Mouse (Mus musculus): Measurements from ENCODE around the gene Rcsd1. TPM values are rescaled to one million over a fixed set of nuclear protein-coding genes. Genes with fewer than 3 reads are reported as not detected.

The Rcsd1 gene
- polyA plus RNA-seq, 1 experiment from 2014 or later = 16.2 TPM

DNA sequence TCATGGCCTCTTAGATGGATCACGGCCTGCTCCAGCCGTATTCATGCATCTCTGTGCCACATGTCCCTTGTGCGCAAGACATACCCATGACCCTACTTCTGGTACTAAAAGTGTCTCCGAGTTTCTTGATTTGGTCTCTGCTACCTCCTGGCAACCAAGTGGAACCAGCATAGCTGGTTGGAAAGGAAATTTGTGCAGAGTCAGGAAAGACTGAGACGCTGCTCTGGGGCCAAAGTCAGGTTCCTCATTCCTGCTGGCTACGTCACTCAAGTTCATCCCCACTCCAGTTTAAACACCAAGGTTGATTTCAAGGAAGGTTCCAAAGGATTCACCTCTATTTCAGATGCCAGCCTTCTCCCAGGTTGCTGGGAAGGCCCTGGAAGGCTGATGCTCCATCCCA is 42.6 kb downstream of the Rcsd1 start:
- Histone ChIP-seq H3K9me3 (no peaks in the 10 kb centered on the region), H3K27ac (no peak overlapping the region), H3K27me3 (no peaks in the 10 kb centered on the region), H3K4me1 (peaks cover 11% of the 10 kb centered on the region), H3K4me2 (replicated peaks) (no peak overlapping the region), H3K4me3 (no peak overlapping the region), H3K36me3 (no peaks in the 10 kb centered on the region), H3K9ac (no peak overlapping the region)
- no peak for ATAC-seq (ENCODE audit: low FRiP score, low read depth)
- 91% methylated on average over 6 of the region's 6 CpGs for WGBS

DNA sequence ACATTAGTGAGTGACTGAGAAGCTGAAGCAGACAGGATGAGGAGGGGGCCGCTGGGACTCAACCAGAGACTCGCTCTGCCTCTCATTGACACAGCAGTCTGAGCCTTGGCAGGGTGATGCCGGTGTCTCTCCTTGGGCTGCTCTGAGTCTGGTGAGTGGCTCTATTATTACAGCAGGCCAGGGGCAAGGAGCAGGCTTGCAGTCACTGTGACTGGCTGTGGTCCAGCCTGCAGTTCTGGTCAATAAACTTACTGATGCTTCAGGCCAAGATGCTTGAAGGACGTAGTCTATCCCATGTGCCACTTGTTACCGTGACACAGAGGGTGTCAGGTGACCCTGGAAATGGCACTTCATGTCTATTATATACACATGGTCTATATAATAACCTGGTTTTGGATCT is 43.8 kb downstream of the Rcsd1 start:
- Histone ChIP-seq H3K4me3 (no peak overlapping the region), H3K27me3 (no peaks in the 10 kb centered on the region), H3K36me3 (no peaks in the 10 kb centered on the region), H3K9me3 (no peaks in the 10 kb centered on the region), H3K27ac (no peak overlapping the region), H3K4me2 (replicated peaks) (no peak overlapping the region), H3K4me1 (peaks cover 11% of the 10 kb centered on the region), H3K9ac (no peak overlapping the region)
- 66% methylated on average over 5 of the region's 5 CpGs for WGBS
- no peak for ATAC-seq (ENCODE audit: low FRiP score, low read depth)

DNA sequence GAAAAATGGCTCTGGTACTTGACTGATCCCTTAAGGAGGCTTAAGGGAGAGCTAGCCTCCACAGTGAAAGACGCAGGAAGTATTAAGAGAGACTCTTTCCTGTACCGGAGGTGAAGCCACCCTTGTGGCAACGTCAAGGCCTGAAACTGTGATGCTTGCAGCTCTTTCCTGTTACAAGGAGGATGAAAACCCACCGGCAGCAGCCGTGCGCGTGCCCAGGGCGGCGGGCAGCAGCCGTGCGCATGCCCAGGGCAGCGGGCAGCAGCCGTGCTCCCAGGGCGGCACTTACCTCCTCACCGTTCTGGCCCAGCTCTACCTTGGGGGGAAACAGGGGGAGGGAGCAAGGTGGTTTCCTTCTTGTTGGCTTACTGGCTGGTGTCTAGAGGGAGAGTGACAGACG is 46.3 kb downstream of the Rcsd1 start:
- ATAC-seq (ENCODE audit: low FRiP score, low read depth) = no peak
- Histone ChIP-seq H3K4me1 (peaks cover 11% of the 10 kb centered on the region), H3K9ac (peak overlapping the region; percentile 39), H3K4me3 (no peak overlapping the region), H3K27ac (no peak overlapping the region), H3K4me2 (replicated peaks) (no peak overlapping the region), H3K36me3 (no peaks in the 10 kb centered on the region), H3K9me3 (no peaks in the 10 kb centered on the region), H3K27me3 (no peaks in the 10 kb centered on the region)
- 74% methylated on average over 16 of the region's 16 CpGs for WGBS

DNA sequence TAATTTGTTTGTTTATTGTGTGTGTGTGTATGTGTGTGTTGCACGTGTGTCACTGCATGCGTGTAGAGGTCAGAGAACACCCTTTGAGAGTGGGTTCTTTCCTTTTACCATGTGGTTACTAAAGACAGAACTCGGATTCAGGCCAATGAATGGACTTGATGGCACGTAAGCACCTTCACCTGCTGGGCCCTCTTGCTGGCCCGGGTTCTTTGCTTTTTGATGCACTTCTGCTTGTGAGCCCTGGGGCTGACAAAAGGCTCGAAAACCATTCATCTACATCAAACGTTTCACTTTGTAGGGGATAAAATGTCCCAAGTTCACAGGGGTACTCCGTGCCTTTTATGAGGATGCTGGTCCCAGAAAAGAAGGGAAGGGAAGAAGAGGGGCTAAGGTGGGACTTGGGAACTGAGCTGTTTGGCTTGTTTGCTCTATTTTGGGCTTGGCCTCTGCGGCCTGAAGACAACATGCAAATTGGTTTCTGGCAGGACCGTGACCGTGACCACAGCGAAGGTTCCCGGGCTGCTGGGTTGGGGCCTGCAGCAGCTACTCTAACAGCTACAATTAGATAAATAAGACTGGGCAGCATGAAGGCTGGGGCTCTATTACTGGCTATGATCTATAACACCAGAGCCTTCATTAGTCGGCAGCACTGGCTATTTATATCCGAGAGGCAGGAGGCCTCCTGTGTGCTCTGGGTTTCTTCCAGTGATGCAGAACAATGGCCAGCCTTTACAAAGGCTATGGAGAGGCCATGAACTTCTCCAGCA is 46.9 kb downstream of the Rcsd1 start:
- no peak overlapping the region for H3K27ac ChIP-seq
- H3K9me3 ChIP-seq = no peaks in the 10 kb centered on the region
- no peak overlapping the region for H3K9ac ChIP-seq
- peaks cover 11% of the 10 kb centered on the region for H3K4me1 ChIP-seq
- peaks cover 4% of the 10 kb centered on the region; the same call in 1 of the 2 replicates for H3K36me3 ChIP-seq
- 60% methylated on average over 15 of the region's 15 CpGs for WGBS
- H3K4me2 ChIP-seq (replicated peaks) = no peak overlapping the region
- ATAC-seq (ENCODE audit: low FRiP score, low read depth) = no peak
- no peaks in the 10 kb centered on the region for H3K27me3 ChIP-seq
- no peak overlapping the region for H3K4me3 ChIP-seq

DNA sequence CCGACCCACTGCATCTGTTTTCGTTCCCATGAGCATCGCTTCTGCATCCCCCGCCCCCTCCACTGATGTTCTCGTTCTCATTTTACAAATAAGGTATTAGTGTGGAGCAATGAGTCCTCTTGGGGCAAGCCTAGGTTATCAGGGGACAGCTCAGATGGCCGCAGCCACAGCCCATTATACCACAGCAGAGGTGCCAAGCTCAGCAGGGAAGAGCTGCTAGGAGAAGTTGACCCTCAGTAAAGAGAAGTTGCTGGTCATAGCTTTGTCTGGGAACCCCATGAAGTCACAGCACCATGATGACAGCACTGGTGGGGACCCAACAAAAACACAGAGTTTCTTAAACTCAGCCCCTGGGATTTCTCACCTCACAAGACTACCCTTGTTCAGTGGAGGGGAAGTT is 47.8 kb downstream of the Rcsd1 start:
- WGBS = 71% methylated on average over 6 of the region's 6 CpGs
- no peaks in the 10 kb centered on the region for H3K27me3 ChIP-seq
- H3K4me2 ChIP-seq (replicated peaks) = no peak overlapping the region

DNA sequence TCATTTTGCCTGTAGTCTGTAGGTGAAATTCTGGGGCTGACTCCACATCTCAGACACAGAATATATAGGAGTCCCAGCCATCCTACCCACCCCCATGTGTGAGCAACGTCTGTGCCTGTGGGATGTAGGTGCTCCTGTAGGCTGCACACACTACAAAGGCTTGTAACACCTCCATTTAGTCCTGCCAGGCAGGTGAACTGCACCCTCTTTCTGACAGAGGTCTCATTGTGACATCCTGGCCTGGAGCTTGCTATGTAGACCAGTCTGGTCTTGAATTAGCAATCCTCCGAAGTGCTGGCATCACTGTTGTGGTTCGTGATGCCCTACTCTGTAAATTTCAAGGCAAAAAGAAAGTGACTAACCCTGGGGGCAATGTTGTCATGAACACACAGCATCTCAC is 48.4 kb downstream of the Rcsd1 start:
- H3K9me3 ChIP-seq = no peaks in the 10 kb centered on the region
- ATAC-seq (ENCODE audit: low FRiP score, low read depth) = peak; percentile 29; the same call in 1 of the 2 replicates
- no peak overlapping the region for H3K27ac ChIP-seq
- no peak overlapping the region for H3K9ac ChIP-seq
- H3K4me2 ChIP-seq (replicated peaks) = no peak overlapping the region
- no peak overlapping the region for H3K4me3 ChIP-seq
- peaks cover 9% of the 10 kb centered on the region for H3K4me1 ChIP-seq
- H3K27me3 ChIP-seq = no peaks in the 10 kb centered on the region
- WGBS = 53% methylated on average over 3 of the region's 3 CpGs
- H3K36me3 ChIP-seq = peaks cover 9% of the 10 kb centered on the region

More for the DNA sequence above, 47.8 kb downstream of the Rcsd1 start:
- ATAC-seq (ENCODE audit: low FRiP score, low read depth) = no peak
- Histone ChIP-seq H3K9me3 (no peaks in the 10 kb centered on the region), H3K4me3 (no peak overlapping the region), H3K27ac (no peak overlapping the region), H3K4me1 (peaks cover 9% of the 10 kb centered on the region), H3K36me3 (peaks cover 9% of the 10 kb centered on the region), H3K9ac (no peak overlapping the region)

DNA sequence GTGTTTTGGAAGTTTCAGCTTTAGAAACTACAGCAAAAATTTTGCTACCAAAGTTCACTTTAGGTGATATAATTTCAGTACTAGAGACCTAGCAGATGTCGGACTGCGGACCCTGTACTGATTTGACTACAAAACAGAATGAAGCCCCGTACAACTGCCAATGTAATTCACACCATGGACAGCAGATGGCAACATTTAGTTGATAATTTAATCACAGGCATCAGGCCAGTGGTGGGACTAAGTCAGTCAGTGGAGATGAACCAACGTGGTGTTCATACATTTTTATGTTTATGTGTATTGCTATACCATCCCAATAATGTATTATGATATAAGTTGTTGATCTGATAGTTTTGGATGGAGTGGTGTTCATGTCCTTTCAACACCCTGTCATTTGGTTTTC is 48.8 kb downstream of the Rcsd1 start:
- peak; percentile 69 for ATAC-seq (ENCODE audit: low FRiP score, low read depth)
- Histone ChIP-seq H3K4me2 (replicated peaks) (no peak overlapping the region), H3K27ac (no peak overlapping the region), H3K9me3 (no peaks in the 10 kb centered on the region), H3K4me3 (no peak overlapping the region), H3K36me3 (peaks cover 10% of the 10 kb centered on the region), H3K4me1 (peaks cover 9% of the 10 kb centered on the region), H3K27me3 (no peaks in the 10 kb centered on the region), H3K9ac (no peak overlapping the region)
- WGBS = 17% methylated on average over 4 of the region's 4 CpGs

DNA sequence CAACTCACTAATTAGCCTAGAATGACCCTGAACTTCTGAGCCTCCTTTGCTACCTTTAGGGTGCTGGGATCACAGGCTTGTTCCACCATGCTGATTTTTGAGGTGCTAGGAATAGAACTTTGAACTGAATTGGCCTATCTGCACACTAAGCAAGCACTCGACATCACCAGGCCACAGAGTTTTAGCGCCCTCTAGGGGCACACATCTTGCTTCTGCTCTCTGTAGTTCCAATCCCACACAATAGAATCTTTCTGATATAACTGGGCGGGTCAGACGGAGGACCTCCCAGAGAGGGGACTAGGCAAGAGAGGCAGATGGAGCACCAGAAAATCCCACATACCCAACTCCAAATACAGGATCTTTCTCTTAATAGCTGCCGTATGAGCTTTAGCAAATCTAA is 51.0 kb downstream of the Rcsd1 start:
- WGBS = 40% methylated on average over 5 of the region's 5 CpGs
- Histone ChIP-seq H3K9me3 (no peaks in the 10 kb centered on the region), H3K4me2 (replicated peaks) (no peak overlapping the region), H3K4me1 (peaks cover 9% of the 10 kb centered on the region), H3K27me3 (no peaks in the 10 kb centered on the region), H3K27ac (no peak overlapping the region), H3K4me3 (no peak overlapping the region), H3K36me3 (peaks cover 19% of the 10 kb centered on the region), H3K9ac (no peak overlapping the region)
- ATAC-seq (ENCODE audit: low FRiP score, low read depth) = 0 out of 2 replicates have a peak, but pooled peaks have one; percentile 34

DNA sequence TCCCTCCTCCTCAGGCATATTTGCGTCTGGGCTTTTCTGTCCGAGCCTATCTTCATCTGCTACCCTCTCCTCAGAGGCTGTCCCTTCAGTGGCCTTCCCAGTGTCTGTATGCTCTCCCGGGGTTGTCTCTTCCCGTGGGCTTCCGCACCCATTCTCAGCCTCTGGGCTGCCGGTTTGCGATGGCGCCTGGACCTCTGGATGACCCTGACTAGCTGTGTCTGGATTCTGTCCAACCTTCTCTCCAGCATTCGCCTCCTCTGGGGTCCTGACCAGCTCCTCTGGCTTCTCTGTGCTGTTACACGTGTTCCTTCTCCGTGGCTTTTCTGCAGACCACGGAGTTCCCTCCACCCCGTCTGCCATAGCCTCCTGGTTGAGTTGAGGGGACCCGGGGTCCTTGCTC is 54.1 kb downstream of the Rcsd1 start:
- WGBS = 79% methylated on average over 14 of the region's 14 CpGs

DNA sequence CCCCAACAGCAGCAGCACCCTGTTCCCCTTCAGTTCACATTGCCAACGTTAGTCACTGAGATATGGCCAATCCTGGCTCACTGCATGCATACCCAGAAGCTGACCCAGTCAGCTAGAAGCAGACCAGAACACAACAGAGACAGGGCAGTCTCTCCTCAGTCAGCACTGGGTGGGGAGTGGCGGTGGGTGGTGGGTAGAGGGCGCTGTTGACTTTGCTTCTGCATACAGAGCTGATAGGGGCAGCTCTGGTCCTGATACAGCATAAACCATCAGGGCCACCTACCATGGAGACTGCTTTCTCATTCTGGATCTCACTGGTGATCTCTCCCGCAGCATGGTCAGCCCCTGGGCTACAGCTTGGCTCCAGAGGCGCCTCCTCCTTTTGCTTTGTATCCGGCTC is 54.5 kb downstream of the Rcsd1 start:
- Histone ChIP-seq H3K4me1 (no peaks in the 10 kb centered on the region), H3K4me3 (no peak overlapping the region), H3K27ac (no peak overlapping the region), H3K4me2 (replicated peaks) (no peak overlapping the region), H3K9me3 (no peaks in the 10 kb centered on the region), H3K9ac (no peak overlapping the region), H3K36me3 (peaks cover 19% of the 10 kb centered on the region), H3K27me3 (no peaks in the 10 kb centered on the region)
- no peak for ATAC-seq (ENCODE audit: low FRiP score, low read depth)
- WGBS = 71% methylated on average over 6 of the region's 6 CpGs

More for the DNA sequence above, 54.1 kb downstream of the Rcsd1 start:
- Histone ChIP-seq H3K4me3 (no peak overlapping the region), H3K9ac (no peak overlapping the region), H3K4me2 (replicated peaks) (no peak overlapping the region), H3K27ac (no peak overlapping the region), H3K36me3 (peaks cover 19% of the 10 kb centered on the region), H3K4me1 (no peaks in the 10 kb centered on the region), H3K9me3 (no peaks in the 10 kb centered on the region), H3K27me3 (no peaks in the 10 kb centered on the region)
- ATAC-seq (ENCODE audit: low FRiP score, low read depth) = no peak

DNA sequence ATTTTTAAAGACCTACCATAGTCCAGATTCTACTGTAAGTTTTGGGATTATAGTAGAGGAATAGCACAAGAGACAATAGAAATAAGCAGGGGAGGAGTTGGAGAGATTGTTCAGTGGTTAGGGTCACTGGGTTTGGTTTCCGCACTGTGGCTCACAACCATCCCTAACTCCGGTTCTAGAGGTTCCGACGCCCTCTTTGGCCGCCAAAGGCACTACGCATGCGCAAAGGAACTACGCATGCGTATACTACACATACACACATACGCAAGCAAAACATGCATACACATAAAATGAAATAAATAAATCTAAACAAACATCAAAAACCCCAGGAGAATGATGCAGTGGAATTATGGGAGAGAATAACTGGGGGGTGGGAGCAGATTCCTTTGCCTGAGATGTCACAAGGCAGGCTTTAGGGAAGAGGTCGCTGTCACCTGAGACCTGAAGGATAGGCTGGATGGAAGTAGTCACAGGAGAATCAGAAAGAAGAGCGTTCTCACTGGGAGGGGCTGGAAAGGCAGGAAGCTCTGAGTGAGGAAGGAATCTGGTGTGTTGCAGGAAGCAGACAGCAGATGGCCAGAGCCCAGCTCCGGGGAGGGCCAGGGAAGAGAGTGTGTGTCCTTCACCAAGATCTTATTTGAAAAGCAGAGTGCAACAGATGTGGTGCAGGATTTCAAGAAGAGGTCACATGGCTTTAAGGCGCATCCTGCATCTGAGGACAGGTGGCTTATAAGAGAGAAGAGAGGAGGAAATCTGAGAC is 56.3 kb downstream of the Rcsd1 start:
- Histone ChIP-seq H3K4me2 (replicated peaks) (no peak overlapping the region), H3K9me3 (no peaks in the 10 kb centered on the region), H3K36me3 (peaks cover 19% of the 10 kb centered on the region), H3K4me1 (no peaks in the 10 kb centered on the region), H3K4me3 (no peak overlapping the region), H3K27me3 (no peaks in the 10 kb centered on the region), H3K27ac (no peak overlapping the region), H3K9ac (no peak overlapping the region)
- WGBS = 80% methylated on average over 14 of the region's 14 CpGs
- ATAC-seq (ENCODE audit: low FRiP score, low read depth) = no peak

DNA sequence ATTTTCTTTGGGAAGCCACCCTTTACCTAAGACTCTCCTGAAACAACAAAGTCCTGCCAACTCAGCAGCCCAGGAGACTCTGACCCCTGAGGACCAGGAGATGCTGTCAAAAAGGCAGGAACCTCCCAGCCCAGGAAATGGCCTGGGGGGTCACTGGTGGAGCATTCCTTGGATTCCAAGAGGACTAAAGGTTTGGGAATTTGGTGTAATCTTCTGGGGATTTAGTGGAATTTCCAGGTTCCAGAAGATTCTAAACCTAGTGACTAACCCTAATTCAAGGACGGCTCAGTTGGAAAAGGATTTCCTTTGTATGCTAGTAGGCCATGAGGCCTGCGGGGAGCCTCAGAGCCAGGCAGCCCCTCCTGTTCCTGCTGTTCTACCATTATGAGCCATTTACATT is 57.0 kb downstream of the Rcsd1 start:
- Histone ChIP-seq H3K9me3 (no peaks in the 10 kb centered on the region), H3K4me2 (replicated peaks) (no peak overlapping the region), H3K27me3 (no peaks in the 10 kb centered on the region), H3K36me3 (peaks cover 14% of the 10 kb centered on the region), H3K4me3 (no peak overlapping the region), H3K27ac (no peak overlapping the region), H3K9ac (no peak overlapping the region), H3K4me1 (no peaks in the 10 kb centered on the region)
- no peak for ATAC-seq (ENCODE audit: low FRiP score, low read depth)
- WGBS = 75% methylated on average over 2 of the region's 2 CpGs
